Mouse (Mus musculus) hindbrain, postnatal 0 days (tissue): ENCODE data around the gene Slc11a1. TPM values are rescaled to one million over a fixed set of nuclear protein-coding genes. Genes with fewer than 3 reads are reported as not detected.
"Not testable (repeated sequence)": the region's sequence is repeated elsewhere in the genome, so short reads cannot be mapped to it uniquely, and the experiment has no call there.

Experiments used
- ATAC-seq: fragments of 200-750 bp; cut with Nextera tagmentation; 2 replicates; pipeline ENCODE4 v1.8.0; 2017; ENCODE audit warnings: mild to moderate bottlenecking, moderate TSS enrichment, moderate library complexity
- DNase-seq: peaks from one replicate; pipeline ENCODE4 v3.0.0-alpha.2; 2015; ENCODE audit warnings: low spot score
- H3K27ac ChIP-seq: fragments of 300-500 bp; sonication (generic); 2 replicates; pipeline ENCODE4 v1.5.1; 2014; ENCODE audit warnings: mild to moderate bottlenecking
- H3K27me3 ChIP-seq: fragments of 300-500 bp; sonication (generic); 2 replicates; pipeline ENCODE4 v1.6.1; 2014; ENCODE audit warnings: low read length, mixed read lengths; ENCODE audit not compliant: insufficient read depth
- H3K36me3 ChIP-seq: fragments of 300-500 bp; sonication (generic); 2 replicates; pipeline ENCODE4 v1.6.1; 2014; ENCODE audit warnings: low read length, mixed read lengths; ENCODE audit not compliant: insufficient read depth
- H3K4me1 ChIP-seq: fragments of 300-500 bp; sonication (generic); 2 replicates; pipeline ENCODE4 v1.6.1; 2014; ENCODE audit warnings: antibody characterized with exemption, low read length, mixed read lengths; ENCODE audit not compliant: insufficient read depth
- H3K4me2 ChIP-seq: fragments of 300-500 bp; sonication (generic); 2 replicates; pipeline ENCODE4 v1.6.1; 2014; ENCODE audit warnings: low read depth, mild to moderate bottlenecking, low read length, moderate library complexity, mixed read lengths
- H3K4me3 ChIP-seq: fragments of 300-500 bp; sonication (generic); 2 replicates; pipeline ENCODE4 v1.5.1; 2014; ENCODE audit warnings: low read length
- H3K9ac ChIP-seq: fragments of 300-500 bp; sonication (generic); replicated peaks from 2 replicates; pipeline ENCODE4 v1.6.1; 2014; ENCODE audit warnings: mild to moderate bottlenecking, low read length, moderate library complexity, mixed read lengths
- H3K9me3 ChIP-seq: fragments of 300-500 bp; sonication (generic); 2 replicates; pipeline ENCODE4 v1.6.1; 2016; ENCODE audit warnings: low read length, mixed read lengths
- CTCF ChIP-seq: IDR thresholded peaks from 2 replicates; pipeline ENCODE4 v1.5.1; 2016; ENCODE audit warnings: antibody characterized with exemption, control low read depth, low read depth
- WGBS: fragments of 180-500 bp; shearing (Covaris S2); extraction: QIAGEN DNeasy Blood & Tissue Kit; methylation state at CpG from one replicate; pipeline ENCODE4 v1.1.7; 2014; 5-methylcytosine and 5-hydroxymethylcytosine counted together
- polyA plus RNA-seq: library from polyadenylated mRNA; unstranded; fragments of >200 nt; fragmentation: Nextera tagmentation; extraction: Ambion mirVana; gene quantifications from 2 replicates; pipeline ENCODE4 v1.2.1, GENCODE M21; 2015
- total RNA-seq: library from RNA; depleted of rRNA; stranded (reverse); fragments of >200 nt; gene quantifications from 2 replicates; pipeline ENCODE4 v1.2.3, GENCODE M21; 2014

Gene Slc11a1
- total and polyA plus RNA-seq, 2 experiments from 2014 or later: 2.9 to 10.6 TPM

DNA sequence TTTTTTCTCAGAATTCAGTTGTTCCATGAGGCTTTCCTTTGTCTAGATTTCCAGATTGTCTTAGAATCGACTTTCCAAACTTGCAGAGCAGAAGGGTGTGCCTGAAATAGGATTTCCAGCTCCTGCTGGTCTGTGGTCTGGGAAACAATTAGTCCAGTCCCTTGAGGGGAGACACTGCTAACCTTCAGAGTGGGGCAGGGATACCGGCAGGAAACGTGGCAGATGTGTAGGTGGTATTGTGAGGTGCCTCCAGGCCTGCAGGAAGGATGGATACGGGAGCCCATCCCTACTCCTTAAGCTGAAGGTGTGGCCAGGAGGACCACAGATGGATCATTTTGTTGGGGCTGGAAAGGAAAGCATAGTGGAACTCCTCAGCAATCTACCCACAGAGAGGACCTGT, 40.0 kb upstream of the Slc11a1 start:
- 52% methylated on average over 4 of the region's 4 CpGs for WGBS
- no peak for TF ChIP-seq CTCF

DNA sequence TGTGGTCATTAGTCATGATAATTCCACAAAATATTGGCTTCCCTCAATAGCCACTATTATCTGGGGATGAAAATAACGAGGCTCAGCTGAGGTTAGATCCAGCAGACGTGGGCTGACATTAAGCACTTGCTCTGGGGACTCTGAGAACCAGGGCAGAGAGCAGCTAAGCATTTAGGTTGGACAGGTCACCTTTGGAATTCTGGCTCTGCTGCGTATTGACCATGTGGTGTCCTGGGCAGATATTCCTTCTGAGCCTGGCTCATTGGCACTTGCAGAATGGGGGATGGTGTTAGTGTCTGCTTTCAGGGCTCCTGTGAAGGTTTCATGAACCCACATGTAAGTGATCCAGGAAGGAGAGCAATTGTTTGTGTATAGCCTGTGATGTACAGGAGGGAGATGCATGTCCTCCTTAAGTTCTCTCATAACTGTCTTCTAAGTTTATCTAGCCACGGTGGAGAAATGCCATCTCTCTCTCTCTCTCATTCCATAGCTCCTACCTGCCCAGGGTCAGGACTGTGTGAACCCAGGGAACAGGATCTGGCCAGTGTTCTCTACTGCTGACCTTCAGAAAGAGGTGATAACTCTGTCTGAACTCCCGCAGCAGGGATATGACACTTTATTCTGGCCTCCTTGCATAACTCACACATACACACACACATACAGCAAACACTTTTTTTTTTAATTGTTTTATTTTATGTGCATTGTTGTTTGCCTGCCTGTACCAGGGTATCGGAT, 39.4 kb upstream of the Slc11a1 start:
- H3K27me3 ChIP-seq: no peaks in the 10 kb centered on the region
- H3K27ac ChIP-seq: no peak overlapping the region
- DNase-seq: no peak
- no peaks in the 10 kb centered on the region for H3K9me3 ChIP-seq
- TF ChIP-seq CTCF: no peak
- no peaks in the 10 kb centered on the region for H3K36me3 ChIP-seq
- H3K4me3 ChIP-seq: no peak overlapping the region
- peaks cover 23% of the 10 kb centered on the region for H3K4me1 ChIP-seq
- WGBS: 77% methylated on average over 6 of the region's 6 CpGs
- H3K4me2 ChIP-seq: no peak overlapping the region
- no peak for ATAC-seq
- no peak overlapping the region for H3K9ac ChIP-seq

More for the DNA sequence above, 40.0 kb upstream of the Slc11a1 start:
- no peak overlapping the region for H3K27ac ChIP-seq
- ATAC-seq: no peak
- H3K4me2 ChIP-seq: peak overlapping the region; percentile 2; the same call in 1 of the 2 replicates
- H3K27me3 ChIP-seq: no peaks in the 10 kb centered on the region
- no peaks in the 10 kb centered on the region for H3K9me3 ChIP-seq
- H3K36me3 ChIP-seq: no peaks in the 10 kb centered on the region
- DNase-seq: no peak
- H3K4me3 ChIP-seq: no peak overlapping the region
- H3K9ac ChIP-seq: no peak overlapping the region
- H3K4me1 ChIP-seq: peaks cover 20% of the 10 kb centered on the region

DNA sequence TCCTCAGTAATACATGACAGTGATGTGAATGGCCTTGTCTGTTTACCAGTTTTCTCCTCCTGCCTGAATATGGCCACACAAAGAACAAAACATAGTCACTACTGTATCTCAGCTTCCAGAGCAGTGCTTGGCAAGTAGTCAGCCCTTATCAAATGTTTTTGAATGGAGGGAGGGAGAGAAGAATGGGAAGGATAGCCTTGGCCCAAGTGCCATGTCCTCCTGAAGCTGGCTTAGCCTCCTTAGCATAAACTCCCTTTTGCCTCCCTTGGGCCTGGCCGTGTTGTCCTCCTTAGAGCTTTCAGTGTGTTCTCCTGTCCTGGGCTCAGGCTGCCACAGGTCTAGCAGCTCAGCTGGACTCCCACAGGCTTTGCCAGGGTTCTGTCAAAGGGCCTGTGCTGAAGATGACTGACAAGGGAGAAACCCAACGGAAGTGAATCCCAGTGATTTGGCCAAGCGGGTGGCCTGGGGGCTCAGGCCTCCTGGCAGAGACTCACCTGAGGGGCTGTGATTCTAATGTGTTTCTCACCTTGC, 37.7 kb upstream of the Slc11a1 start:
- H3K27ac ChIP-seq: no peak overlapping the region
- WGBS: 57% methylated on average over 3 of the region's 3 CpGs
- ATAC-seq: no peak
- no peak for TF ChIP-seq CTCF
- no peak overlapping the region for H3K4me3 ChIP-seq
- H3K36me3 ChIP-seq: no peaks in the 10 kb centered on the region
- H3K9me3 ChIP-seq: no peaks in the 10 kb centered on the region
- no peaks in the 10 kb centered on the region for H3K27me3 ChIP-seq
- no peak overlapping the region for H3K9ac ChIP-seq
- H3K4me2 ChIP-seq: no peak overlapping the region
- peaks cover 23% of the 10 kb centered on the region for H3K4me1 ChIP-seq
- no peak for DNase-seq

DNA sequence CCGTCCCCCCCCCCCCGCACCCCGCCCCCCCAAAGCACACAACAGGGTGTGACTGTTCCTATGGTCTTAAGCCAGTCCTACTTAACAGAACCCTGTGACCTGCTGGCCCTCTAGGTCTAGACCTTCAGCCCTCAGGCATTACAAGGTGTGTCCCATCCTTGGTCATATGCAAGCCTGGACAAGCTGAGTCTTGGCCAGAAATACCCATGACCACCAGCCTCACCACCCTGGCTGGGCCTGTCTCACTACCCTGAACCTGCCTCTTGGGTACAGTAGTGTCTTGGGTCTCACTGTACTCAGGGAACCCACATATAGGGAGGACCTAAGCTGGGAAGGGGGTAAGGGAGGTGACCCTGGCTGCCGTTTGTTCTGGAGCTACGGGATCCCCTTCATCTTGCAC, 37.0 kb upstream of the Slc11a1 start:
- no peak overlapping the region for H3K4me3 ChIP-seq
- no peaks in the 10 kb centered on the region for H3K36me3 ChIP-seq
- no peaks in the 10 kb centered on the region for H3K27me3 ChIP-seq
- H3K9me3 ChIP-seq: no peaks in the 10 kb centered on the region
- TF ChIP-seq CTCF: no peak
- DNase-seq: no peak
- no peak overlapping the region for H3K9ac ChIP-seq
- H3K4me1 ChIP-seq: peaks cover 24% of the 10 kb centered on the region
- no peak overlapping the region for H3K27ac ChIP-seq
- 85% methylated on average over 4 of the region's 5 CpGs for WGBS
- peak; percentile 9; the same call in 1 of the 2 replicates for ATAC-seq
- H3K4me2 ChIP-seq: no peak overlapping the region

DNA sequence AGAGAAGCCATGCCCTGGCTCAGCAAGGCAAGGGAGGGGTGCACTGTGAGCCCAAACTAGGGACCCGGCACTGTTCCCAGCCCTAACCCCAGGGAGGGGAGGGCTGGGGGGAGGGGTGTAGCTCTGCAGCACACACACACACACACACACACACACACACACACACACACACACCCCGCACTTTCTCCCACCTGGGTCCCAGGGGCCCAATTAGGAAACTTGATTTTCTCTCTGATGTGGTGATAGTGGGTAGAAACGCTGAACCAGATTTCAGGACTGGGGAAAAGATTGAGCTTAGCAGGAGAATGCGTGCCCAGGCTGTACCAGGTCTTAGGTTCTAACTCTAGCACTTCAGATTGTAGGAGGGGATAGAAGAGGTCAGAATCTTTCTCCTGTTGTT, 36.4 kb upstream of the Slc11a1 start:
- TF ChIP-seq CTCF: no peak
- H3K27me3 ChIP-seq: no peaks in the 10 kb centered on the region
- peaks cover 24% of the 10 kb centered on the region for H3K4me1 ChIP-seq
- H3K36me3 ChIP-seq: no peaks in the 10 kb centered on the region
- no peaks in the 10 kb centered on the region for H3K9me3 ChIP-seq
- ATAC-seq: no peak
- 81% methylated on average over 3 of the region's 4 CpGs for WGBS
- DNase-seq: no peak
- no peak overlapping the region for H3K4me2 ChIP-seq
- H3K27ac ChIP-seq: no peak overlapping the region
- H3K9ac ChIP-seq: no peak overlapping the region
- no peak overlapping the region for H3K4me3 ChIP-seq

DNA sequence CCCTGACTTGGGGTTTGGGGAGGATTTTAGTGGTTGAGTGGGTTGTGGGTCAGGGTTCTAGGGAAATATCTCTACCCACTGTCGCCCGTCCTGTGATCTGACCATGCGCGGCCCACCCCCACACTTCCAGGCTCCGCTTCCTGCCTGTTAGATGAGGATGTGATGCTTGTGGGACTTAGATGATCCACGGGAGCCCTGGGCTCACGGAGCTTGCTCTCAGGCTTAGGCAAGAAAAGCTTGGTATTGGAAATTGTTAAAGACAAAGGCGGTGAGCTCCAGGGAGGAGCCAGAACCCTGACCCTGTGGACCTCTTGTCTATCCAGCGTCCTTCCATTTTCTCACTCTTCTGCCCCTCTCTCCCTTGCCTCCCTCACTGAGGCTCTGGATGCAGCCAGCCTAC, 35.1 kb upstream of the Slc11a1 start:
- no peak overlapping the region for H3K4me2 ChIP-seq
- TF ChIP-seq CTCF: no peak
- peaks cover 23% of the 10 kb centered on the region for H3K4me1 ChIP-seq
- no peaks in the 10 kb centered on the region for H3K27me3 ChIP-seq
- H3K36me3 ChIP-seq: no peaks in the 10 kb centered on the region
- no peaks in the 10 kb centered on the region for H3K9me3 ChIP-seq
- H3K9ac ChIP-seq: no peak overlapping the region
- no peak for ATAC-seq
- 86% methylated on average over 9 of the region's 9 CpGs for WGBS
- H3K4me3 ChIP-seq: no peak overlapping the region
- no peak for DNase-seq
- H3K27ac ChIP-seq: no peak overlapping the region

DNA sequence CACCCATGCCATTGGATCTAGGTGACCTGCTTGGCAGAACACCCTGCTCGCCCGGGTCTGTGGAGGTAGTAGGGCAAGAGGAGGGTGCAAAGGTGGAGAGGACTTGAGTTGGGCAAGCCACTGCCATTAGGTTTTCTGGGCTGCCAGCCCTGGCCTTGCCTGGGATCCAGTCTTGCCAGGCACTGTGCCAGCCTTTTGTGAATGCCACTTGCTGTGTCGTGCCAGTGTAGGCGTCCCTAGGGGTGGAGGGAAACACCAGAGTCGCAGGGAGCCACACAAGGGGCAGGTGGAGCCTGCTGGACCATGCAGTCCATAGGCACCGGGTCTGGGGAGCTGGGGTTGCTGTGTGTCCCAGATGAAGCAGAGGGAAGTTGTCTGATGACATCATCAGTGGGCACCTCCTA, 34.6 kb upstream of the Slc11a1 start:
- Histone ChIP-seq H3K9ac (no peak overlapping the region), H3K4me1 (peaks cover 18% of the 10 kb centered on the region), H3K27me3 (no peaks in the 10 kb centered on the region), H3K36me3 (no peaks in the 10 kb centered on the region), H3K9me3 (no peaks in the 10 kb centered on the region), H3K4me2 (no peak overlapping the region), H3K27ac (no peak overlapping the region), H3K4me3 (no peak overlapping the region)
- DNase-seq: peak; percentile 66
- no peak for TF ChIP-seq CTCF
- 60% methylated on average over 6 of the region's 6 CpGs for WGBS
- ATAC-seq: peak; percentile 33; the same call in 1 of the 2 replicates

DNA sequence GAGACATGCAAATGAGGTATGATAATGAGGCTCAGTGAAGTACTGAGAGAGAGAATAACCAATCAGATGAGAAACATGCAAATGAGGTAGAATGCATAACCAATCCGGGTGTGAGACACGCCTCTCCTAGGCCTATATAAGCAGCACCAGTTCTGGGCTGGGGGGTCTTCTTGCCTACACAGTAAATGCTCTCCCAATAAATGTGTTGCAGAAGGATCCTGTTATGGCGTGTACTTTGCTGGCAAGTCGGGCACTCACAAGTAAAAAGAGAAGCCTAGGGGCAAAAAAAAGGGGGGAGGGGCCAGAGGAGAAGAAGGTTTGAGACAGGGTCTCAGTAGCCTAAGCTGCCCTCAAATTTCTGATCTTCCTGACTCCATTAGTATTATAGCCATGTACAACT, 34.0 kb upstream of the Slc11a1 start:
- WGBS: 97% methylated on average over 4 of the region's 4 CpGs
- peaks cover 17% of the 10 kb centered on the region for H3K4me1 ChIP-seq
- H3K4me3 ChIP-seq, H3K36me3 ChIP-seq, H3K4me2 ChIP-seq, H3K9me3 ChIP-seq, H3K27me3 ChIP-seq, H3K27ac ChIP-seq, H3K9ac ChIP-seq, ATAC-seq, DNase-seq: not testable (repeated sequence)
